Mouse (Mus musculus): ENCODE data around the gene Gm3239.
"Not testable (repeated sequence)": the region's sequence is repeated elsewhere in the genome, so short reads cannot be mapped to it uniquely, and the experiment has no call there.

Gm3239 gene

GRCm38 (mm10) chr14:4663892-4664291 lies at the start of gene Gm3239:
Gene Gm3239, plus strand, starts transcription at chr14:4664192.
- not testable (repeated sequence) for DNase-seq (ENCODE audit: low read depth, low spot score)

GRCm38 (mm10) chr14:4632052-4632451 lies 31.9 kb upstream of the Gm3239 start, which contains the start of gene Gm8159:
Gene Gm8159, plus strand, starts transcription at chr14:4632352.
- not testable (repeated sequence) for DNase-seq (ENCODE audit: low read depth, low spot score)

DNA sequence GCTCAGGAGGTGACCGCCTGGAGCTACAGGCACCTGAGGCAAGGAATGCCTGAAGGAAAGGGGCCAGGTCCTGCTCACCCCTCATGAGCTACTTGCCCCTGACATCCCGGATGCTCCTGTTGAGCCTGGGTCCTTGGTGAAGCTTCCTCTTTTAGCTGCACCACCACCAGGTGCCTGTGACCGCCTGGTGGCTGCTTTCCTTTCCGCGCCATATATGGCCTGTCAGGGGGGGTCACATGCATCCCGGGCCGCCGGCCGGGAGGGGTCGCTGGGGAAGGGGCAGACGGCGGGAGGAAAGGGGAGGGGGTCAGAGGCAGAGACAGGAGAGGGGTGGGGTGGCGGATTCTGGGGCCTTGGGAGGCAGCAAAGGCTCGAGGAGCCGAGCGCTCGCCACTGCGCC lies 14.7 kb upstream of the Gm3239 start:
- DNase-seq (ENCODE audit: low read depth, low spot score): peak; percentile 1

- not testable (repeated sequence) for DNase-seq (ENCODE audit: low read depth, low spot score)
These were observed 13.7 kb upstream of the Gm3239 start for GRCm38 (mm10) chr14:4650324-4650723.

DNA sequence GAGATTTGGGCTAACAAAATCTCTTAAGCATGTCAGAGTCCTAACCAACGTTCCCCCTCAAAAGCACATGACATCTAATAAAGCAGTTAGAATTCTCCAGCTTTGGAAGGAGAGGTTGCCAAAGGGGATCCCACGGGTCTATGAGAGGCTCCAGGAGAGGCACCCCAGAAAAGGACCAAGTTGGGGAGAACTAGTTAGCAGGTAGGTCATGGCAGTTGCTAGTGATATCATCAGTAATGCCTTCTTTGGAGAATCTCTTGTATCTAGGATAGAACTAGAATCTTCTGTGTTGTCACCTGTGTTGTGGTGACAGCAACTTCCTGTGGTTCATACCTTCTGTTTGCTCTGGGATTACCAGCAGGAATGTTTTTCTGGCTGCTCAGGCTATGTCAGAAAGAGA lies 44.9 kb downstream of the Gm3239 start, which contains the start of gene Gm7876:
Gm7876 (plus strand) TSS at position 301 of the 400 bp plus-strand sequence.
- DNase-seq (ENCODE audit: low read depth, low spot score): not testable (repeated sequence)
